Mouse (Mus musculus): ENCODE data around the gene Insr.

DNA sequence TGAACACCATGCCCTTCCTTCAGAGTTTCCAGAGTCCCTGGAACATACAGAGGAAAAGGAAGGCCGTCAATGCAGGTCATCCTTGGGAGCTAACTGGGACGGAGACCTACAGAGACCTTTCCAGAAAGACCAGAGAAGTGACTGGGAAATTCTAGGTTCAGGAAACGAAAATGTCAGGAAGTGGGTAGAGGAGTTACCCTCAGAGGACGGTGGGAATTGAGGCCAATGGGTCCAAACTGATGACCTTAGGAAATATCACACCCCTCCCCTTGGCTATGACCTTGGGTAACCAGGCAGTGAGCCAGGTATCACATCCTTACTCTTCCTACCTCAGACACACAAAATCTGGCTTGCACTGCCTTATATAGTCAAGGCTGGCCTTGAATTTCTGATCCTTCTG, 32.1 kb upstream of the Insr start:
- TF ChIP-seq CTCF (IDR thresholded peaks at IDR 0.05; ENCODE audit: control insufficient read depth, insufficient read depth, low read length) (no peak), POLR2A (IDR thresholded peaks at IDR 0.05; ENCODE audit: borderline replicate concordance, control insufficient read depth, low read depth, low read length) (no peak)

Data from bone marrow, adult 2 months (tissue).